Mouse (Mus musculus): ENCODE data around the gene Myh14. TPM values are rescaled to one million over a fixed set of nuclear protein-coding genes. Genes with fewer than 3 reads are reported as not detected.

Myh14 gene
- polyA plus RNA-seq, 1 experiment from 2014 or later, result 1.8 TPM

- H3K27ac ChIP-seq, result no peak overlapping the region
- H3K27me3 ChIP-seq (ENCODE audit: poor library complexity, severe bottlenecking), result peaks cover 36% of the 10 kb centered on the region
- peaks cover 4% of the 10 kb centered on the region; the same call in 1 of the 2 replicates for H3K9me3 ChIP-seq
- WGBS, result 95% methylated on average over 1 of the region's 1 CpGs
- H3K4me1 ChIP-seq, result peaks cover 19% of the 10 kb centered on the region
- no peak overlapping the region for H3K4me3 ChIP-seq
- no peaks in the 10 kb centered on the region for H3K36me3 ChIP-seq (replicated peaks)
- DNase-seq (ENCODE audit: extremely low spot score, low spot score), result no peak
Measured at GRCm38 (mm10) chr7:44583146-44583545, 87.5 kb downstream of the Myh14 start.

- Histone ChIP-seq H3K36me3 (replicated peaks) (no peaks in the 10 kb centered on the region), H3K27me3 (ENCODE audit: poor library complexity, severe bottlenecking) (peaks cover 32% of the 10 kb centered on the region), H3K4me3 (no peak overlapping the region), H3K9me3 (peaks cover 4% of the 10 kb centered on the region; the same call in 1 of the 2 replicates), H3K27ac (no peak overlapping the region), H3K4me1 (peaks cover 14% of the 10 kb centered on the region)
- DNase-seq (ENCODE audit: extremely low spot score, low spot score), result no peak
- 82% methylated on average over 5 of the region's 5 CpGs for WGBS
Measured at GRCm38 (mm10) chr7:44582709-44583108, 87.9 kb downstream of the Myh14 start.

GRCm38 (mm10) chr7:44581637-44582036 is 89.0 kb downstream of the Myh14 start:
- no peak for DNase-seq (ENCODE audit: extremely low spot score, low spot score)
- WGBS, result 79% methylated on average over 6 of the region's 6 CpGs
- peaks cover 4% of the 10 kb centered on the region for H3K4me1 ChIP-seq
- no peak overlapping the region for H3K4me3 ChIP-seq
- no peaks in the 10 kb centered on the region for H3K36me3 ChIP-seq (replicated peaks)
- peaks cover 4% of the 10 kb centered on the region; the same call in 1 of the 2 replicates for H3K9me3 ChIP-seq
- peaks cover 21% of the 10 kb centered on the region for H3K27me3 ChIP-seq (ENCODE audit: poor library complexity, severe bottlenecking)
- no peak overlapping the region for H3K27ac ChIP-seq

GRCm38 (mm10) chr7:44576333-44576844 is 94.3 kb downstream of the Myh14 start:
- no peaks in the 10 kb centered on the region for H3K36me3 ChIP-seq (replicated peaks)
- H3K27me3 ChIP-seq (ENCODE audit: poor library complexity, severe bottlenecking), result peaks cover 13% of the 10 kb centered on the region; the same call in 1 of the 2 replicates
- peaks cover 4% of the 10 kb centered on the region; the same call in 1 of the 2 replicates for H3K9me3 ChIP-seq
- DNase-seq (ENCODE audit: extremely low spot score, low spot score), result no peak
- no peak overlapping the region for H3K27ac ChIP-seq
- peaks cover 12% of the 10 kb centered on the region for H3K4me1 ChIP-seq
- WGBS, result 57% methylated on average over 5 of the region's 5 CpGs
- no peak overlapping the region for H3K4me3 ChIP-seq

- no peak overlapping the region for H3K4me3 ChIP-seq
- no peak overlapping the region for H3K27ac ChIP-seq
- 77% methylated on average over 5 of the region's 5 CpGs for WGBS
- no peaks in the 10 kb centered on the region for H3K9me3 ChIP-seq
- H3K4me1 ChIP-seq, result peaks cover 15% of the 10 kb centered on the region
- H3K36me3 ChIP-seq (replicated peaks), result no peaks in the 10 kb centered on the region
- no peak for DNase-seq (ENCODE audit: extremely low spot score, low spot score)
- H3K27me3 ChIP-seq (ENCODE audit: poor library complexity, severe bottlenecking), result peaks cover 22% of the 10 kb centered on the region; the same call in 1 of the 2 replicates
Measured at GRCm38 (mm10) chr7:44572956-44573484, 97.6 kb downstream of the Myh14 start.

- Histone ChIP-seq H3K9me3 (no peaks in the 10 kb centered on the region), H3K4me1 (peaks cover 15% of the 10 kb centered on the region), H3K27ac (no peak within 1 kb of the TSS), H3K27me3 (ENCODE audit: poor library complexity, severe bottlenecking) (peaks cover 25% of the 10 kb centered on the region; the same call in 1 of the 2 replicates), H3K36me3 (replicated peaks) (no peaks in the 10 kb centered on the region), H3K4me3 (no peak within 1 kb of the TSS)
- WGBS, result 40% methylated on average over 7 of the region's 7 CpGs
- no peak for DNase-seq (ENCODE audit: extremely low spot score, low spot score)
Measured at GRCm38 (mm10) chr7:44572213-44572701, 98.4 kb downstream of the Myh14 start, which contains the start of gene Napsa. TSS of gene Napsa (plus strand) at chr7:44572380.

- 28% methylated on average over 4 of the region's 4 CpGs for WGBS
- H3K27ac ChIP-seq, result no peak overlapping the region
- H3K4me1 ChIP-seq, result peaks cover 15% of the 10 kb centered on the region
- no peaks in the 10 kb centered on the region for H3K36me3 ChIP-seq (replicated peaks)
- H3K9me3 ChIP-seq, result no peaks in the 10 kb centered on the region
- H3K27me3 ChIP-seq (ENCODE audit: poor library complexity, severe bottlenecking), result peaks cover 25% of the 10 kb centered on the region; the same call in 1 of the 2 replicates
- no peak overlapping the region for H3K4me3 ChIP-seq
- no peak for DNase-seq (ENCODE audit: extremely low spot score, low spot score)
Measured at GRCm38 (mm10) chr7:44571811-44572210, 98.8 kb downstream of the Myh14 start.

GRCm38 (mm10) chr7:44570989-44571388 is 99.7 kb downstream of the Myh14 start:
- Histone ChIP-seq H3K4me3 (no peak overlapping the region), H3K9me3 (no peaks in the 10 kb centered on the region), H3K27me3 (ENCODE audit: poor library complexity, severe bottlenecking) (peaks cover 25% of the 10 kb centered on the region; the same call in 1 of the 2 replicates), H3K4me1 (peaks cover 15% of the 10 kb centered on the region), H3K27ac (no peak overlapping the region), H3K36me3 (replicated peaks) (no peaks in the 10 kb centered on the region)
- 86% methylated on average over 6 of the region's 6 CpGs for WGBS
- no peak for DNase-seq (ENCODE audit: extremely low spot score, low spot score)

GRCm38 (mm10) chr7:44568803-44569202 is 101.8 kb downstream of the Myh14 start:
- no peak overlapping the region for H3K4me3 ChIP-seq
- H3K36me3 ChIP-seq (replicated peaks), result no peaks in the 10 kb centered on the region
- WGBS, result 81% methylated on average over 9 of the region's 9 CpGs
- peaks cover 23% of the 10 kb centered on the region; the same call in 1 of the 2 replicates for H3K27me3 ChIP-seq (ENCODE audit: poor library complexity, severe bottlenecking)
- no peak for DNase-seq (ENCODE audit: extremely low spot score, low spot score)
- H3K4me1 ChIP-seq, result peaks cover 15% of the 10 kb centered on the region
- H3K9me3 ChIP-seq, result no peaks in the 10 kb centered on the region
- no peak overlapping the region for H3K27ac ChIP-seq

- H3K36me3 ChIP-seq (replicated peaks), result no peaks in the 10 kb centered on the region
- H3K4me3 ChIP-seq, result no peak overlapping the region
- 0 out of 2 replicates have a peak, but pooled peaks cover 4% of the 10 kb centered on the region for H3K27me3 ChIP-seq (ENCODE audit: poor library complexity, severe bottlenecking)
- no peak for DNase-seq (ENCODE audit: extremely low spot score, low spot score)
- 81% methylated on average over 6 of the region's 6 CpGs for WGBS
- H3K27ac ChIP-seq, result no peak overlapping the region
- no peaks in the 10 kb centered on the region for H3K4me1 ChIP-seq
- no peaks in the 10 kb centered on the region for H3K9me3 ChIP-seq
Measured at GRCm38 (mm10) chr7:44565414-44565813, 105.2 kb downstream of the Myh14 start.

GRCm38 (mm10) chr7:44564486-44564885 is 106.2 kb downstream of the Myh14 start:
- H3K4me1 ChIP-seq, result no peaks in the 10 kb centered on the region
- H3K36me3 ChIP-seq (replicated peaks), result no peaks in the 10 kb centered on the region
- WGBS, result 87% methylated on average over 10 of the region's 10 CpGs
- no peaks in the 10 kb centered on the region for H3K9me3 ChIP-seq
- no peak for DNase-seq (ENCODE audit: extremely low spot score, low spot score)
- no peak overlapping the region for H3K4me3 ChIP-seq
- no peak overlapping the region for H3K27ac ChIP-seq
- H3K27me3 ChIP-seq (ENCODE audit: poor library complexity, severe bottlenecking), result 0 out of 2 replicates have a peak, but pooled peaks cover 4% of the 10 kb centered on the region

GRCm38 (mm10) chr7:44563284-44563683 is 107.4 kb downstream of the Myh14 start:
- no peak overlapping the region for H3K27ac ChIP-seq
- H3K4me3 ChIP-seq, result no peak overlapping the region
- no peaks in the 10 kb centered on the region for H3K36me3 ChIP-seq (replicated peaks)
- WGBS, result 52% methylated on average over 8 of the region's 8 CpGs
- DNase-seq (ENCODE audit: extremely low spot score, low spot score), result no peak
- H3K4me1 ChIP-seq, result no peaks in the 10 kb centered on the region
- no peaks in the 10 kb centered on the region for H3K9me3 ChIP-seq
- H3K27me3 ChIP-seq (ENCODE audit: poor library complexity, severe bottlenecking), result 0 out of 2 replicates have a peak, but pooled peaks cover 4% of the 10 kb centered on the region
